Mouse (Mus musculus) small intestine, adult 2 months (tissue): Measurements from ENCODE around the gene Tmem88b.

Experiments used
- CTCF ChIP-seq: fragments of 200-500 bp; IDR thresholded peaks from 2 replicates; pipeline ENCODE4 v1.5.1; 2012; ENCODE audit warnings: low read depth, mild to moderate bottlenecking, control low read depth, inconsistent platforms, low read length, moderate library complexity, mixed read lengths; ENCODE audit not compliant: insufficient replicate concordance, insufficient read length; ENCODE audit errors: extremely low read depth
- POLR2A ChIP-seq: fragments of 200-500 bp; IDR thresholded peaks from 2 replicates; pipeline ENCODE4 v1.6.1; 2012; ENCODE audit warnings: low read depth, mild to moderate bottlenecking, control low read depth, inconsistent platforms, low read length, moderate library complexity

- TF ChIP-seq CTCF (no peak), POLR2A (no peak)
These were observed 44.9 kb upstream of the Tmem88b start for GRCm38 (mm10) chr4:155830596-155830995.
